Mouse (Mus musculus) testis, postnatal 10 days (tissue): ENCODE results near the gene H2-T23.
"Not testable (repeated sequence)": the region's sequence is repeated elsewhere in the genome, so short reads cannot be mapped to it uniquely, and the experiment has no call there.

Experiments used
- DNase-seq: peaks from one replicate; pipeline ENCODE4 v3.0.0; 2021; ENCODE audit warnings: low spot score

The H2-T23 gene

DNA sequence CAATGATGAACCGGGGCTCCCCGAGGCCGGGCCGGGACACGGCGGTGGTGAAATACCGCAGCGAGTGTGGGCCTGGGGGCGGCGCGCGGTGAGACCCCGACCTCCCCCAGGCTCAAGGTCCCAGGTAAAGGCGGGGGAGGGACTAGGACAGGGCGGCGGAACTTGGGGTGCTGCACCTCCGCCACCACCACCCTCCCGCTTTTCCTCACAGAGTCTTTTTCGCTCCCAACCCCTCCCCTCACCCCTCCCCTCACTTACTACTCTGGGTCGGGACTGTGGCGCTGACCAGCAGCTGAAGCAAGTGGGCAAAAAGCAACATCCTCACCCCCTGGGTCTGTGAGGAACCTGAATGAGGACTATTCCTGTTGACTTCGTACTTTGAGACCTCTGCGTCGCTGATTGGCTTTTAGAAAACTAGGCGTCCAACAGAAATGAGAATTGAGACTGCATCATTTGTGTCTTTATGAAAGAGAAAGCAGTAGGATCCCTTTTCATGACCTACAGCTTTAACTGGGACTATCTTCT is at the start of gene H2-T23:
Gene H2-T23, minus strand, starts transcription at position 505 of the 525 bp plus-strand sequence.
- peak; percentile 59 for DNase-seq

DNA sequence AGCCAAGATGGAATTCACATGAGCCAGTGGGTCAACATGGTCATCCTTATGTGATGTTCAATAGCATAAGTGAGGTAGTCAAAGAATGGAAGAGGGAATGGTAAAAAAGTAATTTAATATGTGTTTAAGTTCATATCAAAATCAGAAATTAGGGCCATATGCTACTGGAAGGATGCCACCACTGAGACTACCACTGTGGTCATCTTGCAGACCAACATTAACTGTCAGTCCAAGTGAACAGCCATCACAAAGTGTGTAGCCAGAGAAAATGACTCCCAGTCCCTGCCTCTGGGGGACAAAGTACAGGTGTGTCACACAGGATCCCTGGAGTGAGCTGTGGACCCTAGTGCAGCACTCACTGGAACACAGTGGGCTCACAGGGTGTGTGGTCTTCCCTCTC is 49.2 kb upstream of the H2-T23 start:
- not testable (repeated sequence) for DNase-seq

DNA sequence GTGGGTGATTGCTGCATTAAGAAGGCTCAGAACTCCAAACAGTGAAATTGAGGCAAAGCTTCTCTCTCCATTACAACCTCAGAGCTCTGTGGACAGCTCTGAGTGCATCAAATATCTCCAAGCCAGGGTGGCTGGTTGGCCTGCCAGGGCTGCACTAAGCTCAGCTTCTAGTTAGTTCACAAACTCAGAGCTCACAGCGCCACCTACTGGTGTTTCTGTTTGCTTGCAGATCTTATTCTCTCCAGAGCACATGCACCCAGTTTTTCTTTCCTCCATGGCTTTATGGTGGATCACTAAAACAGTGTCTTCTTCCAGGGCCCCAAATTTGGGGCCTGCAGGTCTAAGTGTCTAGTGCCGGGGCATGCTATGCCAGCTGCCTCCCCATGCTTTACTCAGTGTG is 28.2 kb upstream of the H2-T23 start:
- peak; percentile 93 for DNase-seq

DNA sequence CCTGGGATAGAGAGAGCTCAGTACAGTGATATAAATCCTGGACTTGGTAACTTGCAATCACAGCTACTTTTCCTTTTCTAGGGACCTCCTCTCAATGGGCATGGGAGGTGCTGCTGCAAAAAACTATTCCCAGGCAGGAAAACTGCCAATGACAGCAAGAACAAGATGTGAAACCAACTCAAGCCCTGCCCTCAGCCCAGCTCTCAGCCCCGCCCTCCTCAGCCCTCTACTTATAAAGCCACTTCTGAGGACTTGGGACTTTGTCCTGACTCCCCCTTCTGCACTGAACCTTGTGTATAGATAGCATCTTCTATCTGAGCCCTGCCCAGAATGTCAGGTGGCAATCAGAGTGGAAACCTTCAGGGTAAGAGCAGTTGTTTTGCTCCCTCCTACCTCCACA is 25.7 kb upstream of the H2-T23 start, which contains the start of gene Gm11127:
Gene Gm11127, minus strand, starts transcription at position 10 of the 400 bp plus-strand sequence.
- DNase-seq, result peak; percentile 2

DNA sequence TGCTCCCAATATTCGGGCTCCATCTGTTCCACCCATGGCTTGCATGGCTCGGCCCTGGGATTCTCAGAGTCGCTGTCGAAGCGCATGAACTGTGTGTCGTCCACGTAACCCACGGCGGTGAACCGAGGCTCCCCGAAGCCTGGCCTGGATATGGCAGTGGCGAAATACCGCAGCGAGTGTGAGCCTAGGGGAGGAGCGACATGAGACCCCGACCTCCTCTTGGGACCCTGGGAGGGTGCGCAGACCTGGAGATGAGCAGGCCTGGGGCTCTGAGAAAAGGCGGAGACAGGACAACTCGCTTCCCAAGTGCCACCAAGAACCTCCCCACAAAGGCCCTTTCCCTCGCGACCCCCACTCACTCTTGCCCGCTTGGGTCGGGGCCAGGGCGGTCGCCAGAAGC is 25.3 kb upstream of the H2-T23 start:
- peak; percentile 22 for DNase-seq

DNA sequence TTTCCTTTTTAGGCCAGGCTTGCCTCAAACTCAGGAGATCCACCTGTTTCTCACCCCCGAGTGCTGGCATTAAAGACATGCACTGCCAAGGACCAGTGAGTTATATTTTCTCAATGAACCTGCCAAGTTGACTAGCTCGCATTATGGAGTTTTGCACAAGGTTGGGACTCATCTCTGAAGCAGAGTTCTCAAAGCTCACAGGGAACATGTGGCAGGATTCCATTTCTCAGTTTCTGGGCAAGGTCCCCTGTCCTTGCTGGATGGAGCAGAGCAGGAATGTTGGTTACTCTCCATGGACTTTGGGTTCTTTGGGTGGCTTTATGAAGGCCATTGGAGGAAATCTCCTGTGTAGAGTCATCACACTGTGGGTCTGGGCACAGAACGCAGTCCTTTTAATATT is 10.6 kb upstream of the H2-T23 start:
- DNase-seq, result no peak

DNA sequence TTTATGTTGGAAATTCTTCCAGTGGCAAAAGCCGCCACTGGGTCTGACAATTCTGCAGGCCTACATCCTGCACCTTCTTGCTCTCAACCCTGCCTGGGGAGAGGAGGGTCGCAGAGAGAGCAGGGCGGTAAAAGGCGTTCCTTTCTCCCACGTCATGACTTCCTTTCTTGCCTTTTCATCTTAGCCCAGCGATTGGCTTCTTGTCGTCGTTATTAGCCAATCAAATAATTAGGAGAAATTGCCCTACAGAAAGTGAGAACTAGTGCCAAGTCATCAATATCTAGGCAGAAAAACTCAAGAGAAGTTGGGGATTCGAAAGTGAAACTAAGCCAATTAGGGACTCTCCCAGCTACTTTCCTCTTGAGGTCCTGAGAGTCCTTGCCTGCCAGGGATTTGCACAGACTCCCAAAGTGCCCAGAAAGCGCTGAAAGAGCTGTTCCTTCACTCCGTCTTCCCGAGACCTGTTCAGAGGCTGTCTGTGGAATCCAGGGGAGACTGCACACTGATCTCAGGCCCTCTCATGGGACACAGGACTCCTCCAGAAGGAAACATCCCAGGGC is 10.0 kb upstream of the H2-T23 start, which contains the start of the genes H2-T22 and Gm6034:
Gene H2-T22, minus strand, starts transcription at position 138 of the 560 bp plus-strand sequence.
Gene Gm6034, plus strand, starts transcription at position 352 of the 560 bp plus-strand sequence.
- DNase-seq, result not testable (repeated sequence)

DNA sequence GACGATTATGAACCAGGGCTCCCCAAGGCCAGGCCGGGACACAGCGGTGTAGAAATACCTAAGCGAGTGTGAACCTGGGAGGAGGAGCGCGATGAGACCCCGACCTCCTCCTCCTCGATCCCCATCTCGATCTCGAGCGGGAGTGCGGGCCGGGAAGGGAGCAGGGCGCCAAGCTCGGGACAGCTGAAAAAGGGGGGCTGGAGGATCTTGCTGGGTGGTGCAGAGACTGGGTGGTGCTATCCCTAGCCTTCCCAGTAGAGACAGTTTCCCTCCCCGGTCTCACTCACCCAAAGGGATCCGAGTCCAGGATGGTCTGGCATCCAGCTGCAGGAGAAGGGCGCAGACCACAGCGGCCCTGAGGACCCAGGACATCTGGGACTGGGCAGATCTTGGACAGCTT is 9.4 kb upstream of the H2-T23 start:
- DNase-seq, result not testable (repeated sequence)

DNA sequence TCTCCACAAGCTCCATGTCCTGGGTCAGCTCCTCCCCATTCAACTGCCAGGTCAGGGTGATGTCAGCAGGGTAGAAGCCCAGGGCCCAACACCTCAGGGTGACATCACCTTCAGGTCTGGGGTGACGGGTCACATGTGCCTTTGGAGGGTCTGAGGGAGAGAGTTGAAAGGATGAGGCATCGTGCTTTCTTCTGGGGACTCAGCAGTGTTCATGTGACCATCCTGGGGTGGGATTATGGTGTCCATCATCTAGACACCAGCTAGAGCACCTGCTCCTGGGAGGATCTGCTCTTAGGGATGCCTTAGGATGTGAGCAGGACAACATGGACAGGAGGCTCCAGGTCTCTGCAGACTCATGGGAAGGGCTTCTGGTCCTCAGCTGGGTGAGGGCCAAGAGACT is 7.9 kb upstream of the H2-T23 start:
- DNase-seq, result not testable (repeated sequence)

DNA sequence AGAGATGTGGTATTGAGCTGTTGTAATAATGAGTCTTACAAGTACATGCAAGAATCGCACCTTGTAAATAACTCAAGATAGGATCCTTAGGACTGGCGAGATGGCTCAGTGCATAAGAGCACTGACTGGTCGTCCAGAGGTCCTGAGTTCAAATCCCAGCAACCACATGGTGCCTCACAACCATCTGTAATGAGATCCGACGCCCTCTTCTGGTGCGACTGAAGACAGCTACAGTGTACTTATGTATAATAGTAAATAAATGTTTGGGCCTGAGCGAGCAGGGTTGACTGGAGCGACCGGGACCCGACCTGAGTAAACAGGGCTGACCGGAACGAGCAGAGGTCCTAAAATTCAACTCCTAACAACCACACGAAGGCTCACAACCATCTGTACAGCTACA is 3.5 kb upstream of the H2-T23 start:
- DNase-seq, result not testable (repeated sequence)

DNA sequence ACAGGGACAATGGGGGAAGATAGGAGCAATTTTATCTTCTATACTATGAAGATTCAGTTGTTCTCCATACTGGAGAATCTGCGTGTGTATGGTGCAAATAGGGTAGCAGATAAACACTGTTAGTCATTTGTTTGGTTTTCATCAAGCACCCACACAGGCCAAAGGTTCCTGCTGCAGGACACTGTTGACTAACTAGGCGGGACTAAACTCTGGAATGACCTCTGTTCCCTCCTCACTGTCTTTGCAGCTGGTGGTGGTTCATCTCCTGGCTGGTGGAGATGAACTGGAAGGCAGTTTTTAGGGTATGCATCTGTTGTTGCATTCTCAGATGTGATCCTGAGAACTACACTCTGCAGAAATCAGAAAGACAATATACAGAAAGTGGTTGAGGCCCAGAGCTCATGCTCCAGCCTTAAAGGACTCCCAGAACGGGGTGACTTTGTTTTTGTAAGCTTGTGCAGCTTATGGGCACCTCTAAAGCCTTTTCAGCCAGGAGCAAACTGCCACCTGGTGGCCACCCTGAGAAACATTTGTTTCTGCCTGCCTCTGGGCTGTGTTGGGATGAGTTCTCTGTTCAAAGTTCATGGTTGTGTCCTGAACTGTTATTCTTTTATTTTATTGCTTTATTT is 2.5 kb upstream of the H2-T23 start:
- peak; percentile 73 for DNase-seq

DNA sequence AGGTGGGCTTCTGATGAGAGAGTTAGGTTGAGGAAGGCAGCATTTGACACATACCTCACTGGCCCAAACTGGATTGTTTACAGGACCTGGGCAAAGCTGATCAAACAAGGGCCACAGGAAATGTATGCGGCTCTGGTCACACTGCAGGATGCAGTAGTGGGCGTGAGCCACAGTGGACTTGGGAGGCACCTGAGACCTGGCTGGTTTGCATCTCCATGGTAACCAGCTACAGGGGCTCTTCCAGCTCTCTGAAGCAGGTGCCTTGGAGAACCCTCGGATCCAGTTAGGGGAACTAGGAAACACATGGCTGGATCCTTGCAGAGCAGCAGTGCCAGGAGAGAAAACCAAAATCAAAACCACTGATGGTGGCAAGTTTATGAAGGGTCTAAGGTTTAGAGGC is 1.9 kb upstream of the H2-T23 start:
- DNase-seq, result not testable (repeated sequence)

DNA sequence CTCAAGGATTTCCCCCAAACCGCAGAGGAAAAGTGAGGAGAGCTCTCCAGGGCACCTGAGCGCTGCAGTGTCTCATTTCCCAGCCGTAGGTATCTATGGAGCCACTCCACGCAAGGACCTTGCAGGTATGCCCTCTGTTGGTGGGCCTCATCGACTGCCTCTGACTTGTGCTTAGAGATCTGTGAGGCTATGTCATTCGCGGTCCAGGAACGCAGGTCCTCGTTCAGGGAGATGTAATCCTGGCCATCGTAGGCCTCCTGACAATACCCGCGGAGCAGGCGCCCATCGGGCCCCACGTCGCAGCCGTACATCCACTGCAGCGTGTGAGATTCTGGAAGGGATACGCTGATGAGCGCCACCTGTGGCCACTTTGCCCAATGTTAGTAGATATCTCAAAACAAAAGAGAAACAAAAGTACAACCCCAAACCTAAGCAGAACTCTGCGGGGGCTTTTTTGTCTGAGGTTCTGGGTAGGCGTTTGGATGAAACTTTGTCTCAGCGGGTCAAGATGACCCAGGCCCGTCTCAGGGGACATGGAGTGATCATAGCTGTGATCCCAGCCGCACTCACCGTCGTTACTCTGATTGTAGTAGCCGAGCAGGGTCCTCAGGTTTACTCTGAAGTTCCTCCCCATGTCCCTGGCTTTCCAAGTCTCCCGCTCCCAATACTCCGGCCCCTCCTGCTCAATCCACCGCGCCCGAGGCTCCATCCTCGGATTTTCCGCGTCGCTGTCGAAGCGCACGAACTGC is 898 bp downstream of the H2-T23 start:
- DNase-seq, result not testable (repeated sequence)

DNA sequence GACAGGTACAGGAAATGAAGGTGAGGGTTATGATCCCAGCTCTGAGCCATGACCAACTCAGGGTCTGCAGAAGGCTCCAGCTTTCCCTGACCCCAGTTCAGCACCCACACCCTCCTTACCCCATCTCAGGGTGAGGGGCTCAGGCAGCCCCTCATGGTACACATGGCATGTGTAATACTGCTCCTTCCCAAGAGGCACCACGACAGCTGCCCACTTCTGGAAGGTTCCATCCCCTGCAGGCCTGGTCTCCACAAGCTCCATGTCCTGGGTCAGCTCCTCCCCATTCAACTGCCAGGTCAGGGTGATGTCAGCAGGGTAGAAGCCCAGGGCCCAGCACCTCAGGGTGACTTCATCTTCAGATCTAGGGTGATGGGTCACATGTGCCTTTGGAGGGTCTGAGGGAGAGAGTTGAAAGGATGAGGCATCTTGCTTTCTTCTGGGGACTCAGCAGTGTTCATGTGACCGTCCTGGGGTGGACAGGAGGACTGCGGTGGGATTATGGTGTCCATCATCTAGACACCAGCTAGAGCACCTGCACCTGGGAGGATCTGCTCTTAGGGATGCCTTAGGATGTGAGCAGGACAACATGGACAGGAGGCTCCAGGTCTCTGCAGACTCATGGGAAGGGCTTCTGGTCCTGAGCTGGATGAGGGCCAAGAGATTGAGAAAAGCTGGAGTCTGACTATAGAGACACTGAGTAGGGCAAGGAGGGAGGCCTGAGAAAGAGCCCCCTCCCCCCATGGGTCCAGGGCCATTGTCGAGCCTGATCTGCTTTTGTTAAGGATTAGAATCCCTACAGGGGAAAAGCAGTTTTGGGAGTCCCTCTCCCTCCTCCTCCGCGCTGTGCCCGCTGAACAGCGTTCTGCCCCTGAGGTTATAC is 1.7 kb downstream of the H2-T23 start:
- not testable (repeated sequence) for DNase-seq

DNA sequence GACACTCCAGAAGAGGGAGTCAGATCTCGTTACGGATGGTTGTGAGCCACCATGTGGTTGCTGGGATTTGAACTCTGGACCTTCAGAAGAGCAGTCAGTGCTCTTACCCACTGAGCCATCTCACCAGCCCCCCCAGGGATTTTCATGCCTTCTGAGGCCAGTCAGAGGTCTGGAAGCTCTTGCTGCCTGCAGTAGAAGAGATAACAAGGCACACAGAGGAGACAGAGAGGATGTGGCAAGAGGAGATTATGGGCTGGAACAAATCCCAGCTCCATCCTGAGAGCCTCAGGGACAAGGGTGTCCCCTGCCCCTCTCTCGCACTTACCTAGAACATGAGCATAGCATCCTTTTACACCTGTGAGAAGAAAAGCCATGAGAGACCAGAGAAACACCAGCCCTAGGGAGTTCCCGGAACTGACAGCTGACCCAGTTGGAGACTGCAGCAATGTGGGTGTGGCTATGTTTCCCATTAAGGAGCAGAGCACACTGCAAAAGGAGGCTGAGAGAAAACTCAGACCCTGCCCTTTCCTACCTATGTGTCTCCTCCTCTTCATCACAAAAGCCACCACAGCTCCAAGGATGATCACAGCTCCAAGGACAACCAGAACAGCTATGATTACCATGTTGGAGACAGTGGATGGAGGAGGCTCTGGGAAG is 2.5 kb downstream of the H2-T23 start:
- DNase-seq, result not testable (repeated sequence)

DNA sequence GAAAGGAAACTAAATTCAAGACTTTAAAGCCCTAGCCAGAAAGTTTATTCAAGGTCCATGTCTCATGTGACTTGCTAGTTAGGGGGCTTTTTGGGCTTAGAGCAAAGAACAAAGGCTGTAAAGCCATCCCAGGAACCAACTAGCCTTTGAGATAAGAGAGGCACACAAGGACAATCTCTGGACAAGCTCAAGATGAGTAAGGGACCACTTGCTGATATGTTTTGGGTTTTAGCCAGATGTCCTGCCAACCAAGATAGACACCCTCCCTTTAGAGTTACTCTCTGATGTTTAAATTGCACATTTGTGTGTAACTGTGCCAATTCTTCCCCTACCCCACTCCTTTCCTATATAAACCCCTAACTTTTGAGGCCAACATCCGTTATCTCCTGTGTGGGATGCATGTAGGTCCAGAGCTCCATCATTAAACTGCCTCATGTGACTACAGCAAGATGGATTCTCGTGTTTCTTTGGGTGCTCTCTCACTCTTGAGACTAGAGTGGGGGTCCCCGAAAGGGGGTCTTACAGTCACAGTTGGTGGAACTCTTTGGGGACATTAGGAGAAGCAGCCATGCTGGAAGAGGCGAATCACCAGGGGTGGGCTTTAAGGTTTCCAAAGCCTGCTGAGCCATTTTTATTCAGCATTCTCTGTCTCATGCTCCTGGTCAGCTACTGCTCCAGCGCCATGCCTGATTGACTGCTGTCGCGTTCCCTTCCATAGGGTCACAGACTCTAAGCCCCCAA is 3.6 kb downstream of the H2-T23 start:
- no peak for DNase-seq

DNA sequence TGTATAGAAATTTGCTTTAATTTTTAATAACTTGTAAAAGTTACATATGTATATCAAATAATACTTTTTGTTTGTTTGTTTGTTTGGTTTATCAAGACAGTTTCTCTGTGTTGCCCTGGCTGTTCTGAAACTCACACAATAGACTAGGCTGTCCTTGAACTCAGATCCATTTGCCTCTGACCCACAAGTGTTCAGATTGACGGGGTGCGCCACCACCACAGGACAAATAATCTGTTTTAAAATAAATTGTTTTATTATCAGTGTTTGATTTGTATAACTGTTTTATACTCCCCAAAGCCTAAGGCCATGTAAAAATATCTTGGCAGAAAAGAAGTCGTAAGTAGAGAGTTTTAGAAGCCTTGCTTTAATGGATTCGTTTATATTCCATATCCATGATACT is 5.0 kb downstream of the H2-T23 start:
- no peak for DNase-seq

DNA sequence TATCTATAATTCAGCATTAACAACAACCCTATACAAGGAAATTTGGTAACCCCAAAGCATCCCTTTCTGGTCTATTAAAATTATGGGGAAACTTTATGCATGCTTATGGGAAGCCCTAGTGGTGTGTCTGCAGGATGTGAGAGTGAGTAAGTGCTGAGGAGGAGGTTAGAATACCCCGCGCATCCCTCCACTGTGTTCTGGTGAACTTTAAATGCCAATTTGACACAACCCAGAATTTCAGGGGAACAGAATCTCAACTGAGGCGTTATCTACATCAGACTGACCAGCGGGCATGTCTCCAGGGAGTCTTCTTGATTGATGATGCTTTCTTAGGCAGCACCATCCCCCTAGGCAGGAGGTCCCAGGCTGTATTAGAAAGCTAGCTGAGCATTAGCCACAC is 6.8 kb downstream of the H2-T23 start:
- no peak for DNase-seq

DNA sequence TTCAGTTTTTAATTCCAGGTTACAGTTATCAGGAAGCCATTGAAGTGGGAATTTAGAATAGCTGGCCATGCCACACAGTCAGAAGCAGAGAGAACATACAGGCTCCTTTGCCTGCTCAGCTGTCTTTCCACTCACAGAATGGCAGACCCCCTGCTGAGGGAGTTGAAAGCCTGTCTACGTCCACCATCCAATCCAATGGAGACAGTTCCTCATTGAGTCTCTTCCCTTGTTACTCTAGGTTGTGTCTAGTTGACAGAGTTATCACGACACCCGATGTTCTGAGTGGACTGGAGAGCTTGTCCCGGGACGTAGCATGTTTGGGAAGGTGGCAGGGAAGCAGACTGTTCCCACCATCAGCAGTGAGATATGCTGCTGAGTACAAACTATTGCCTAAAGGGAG is 7.5 kb downstream of the H2-T23 start:
- no peak for DNase-seq
